Mouse (Mus musculus): ENCODE results near the gene Tmub1. TPM values are rescaled to one million over a fixed set of nuclear protein-coding genes. Genes with fewer than 3 reads are reported as not detected.
"Not testable (repeated sequence)": the region's sequence is repeated elsewhere in the genome, so short reads cannot be mapped to it uniquely, and the experiment has no call there.

Gene Tmub1
- total RNA-seq, 2 experiments from 2014 or later, result 11.7 to 12.1 TPM

DNA sequence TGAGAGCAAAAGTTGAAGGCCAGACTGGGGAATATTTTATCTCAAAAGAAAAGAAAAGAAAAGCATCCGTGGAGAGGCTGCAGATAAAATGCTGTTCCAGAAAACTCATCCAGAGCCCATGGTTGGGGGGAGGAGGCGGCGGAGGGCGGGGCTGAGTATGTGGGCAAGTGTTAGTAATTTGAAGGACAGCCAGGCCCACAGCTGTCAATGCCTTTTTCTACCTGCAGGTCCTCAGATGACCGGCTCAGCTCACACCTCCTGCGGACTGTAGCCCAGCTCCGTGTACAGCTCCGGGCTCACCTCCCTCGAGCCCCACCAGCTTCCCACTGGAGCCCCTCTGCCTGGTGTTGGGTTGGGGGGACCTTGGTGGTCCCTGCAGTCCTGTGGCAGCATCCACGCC is 48.0 kb downstream of the Tmub1 start:
- intact Hi-C loops (cut with DNase I), result no loop called here
- DNase-seq, result no peak

DNA sequence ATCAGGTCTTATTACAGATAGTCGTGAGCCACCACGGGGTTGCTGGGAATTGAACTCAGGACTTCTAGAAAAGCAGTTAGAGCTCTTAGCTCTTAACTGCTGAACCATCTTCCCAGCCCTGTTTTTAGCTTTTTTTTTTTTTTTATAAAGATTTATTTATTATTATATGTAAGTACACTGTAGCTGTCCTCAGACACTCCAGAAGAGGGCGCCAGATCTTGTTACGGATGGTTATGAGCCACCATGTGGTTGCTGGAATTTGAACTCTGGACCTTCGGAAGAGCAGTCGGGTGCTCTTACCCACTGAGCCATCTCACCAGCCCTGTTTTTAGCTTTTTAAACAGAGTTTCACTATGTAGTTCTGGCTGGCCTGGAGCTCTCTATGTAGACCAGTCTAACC is 51.4 kb downstream of the Tmub1 start:
- DNase-seq, result not testable (repeated sequence)
- intact Hi-C loops (cut with DNase I), result loop anchor here (2.0 kb wide), 1 partner anchor 27 kb away; the partner anchor contains the start of genes Cdk5 and Slc4a2

Other genes with a start within 250 kb of the Tmub1 start
- 10 to 100 TPM; 56.3 to 72.6 TPM for gene Kcnh2, start 96.2 kb downstream of the Tmub1 start, total RNA-seq (2021)
- 10 to 100 TPM; 23.7 to 26.2 TPM for gene Nos3, start 83.0 kb downstream of the Tmub1 start, total RNA-seq (2021)
- under 1 TPM; 0.27 to 0.75 TPM for gene Atg9b, start 55.7 kb downstream of the Tmub1 start, total RNA-seq (2021)
- gene Abcb8, start 54.2 kb downstream of the Tmub1 start, total RNA-seq (2021), result 10 to 100 TPM; 83.7 to 84.9 TPM
- not detected for gene Asic3, start 34.5 kb downstream of the Tmub1 start, total RNA-seq (2021)
- 10 to 100 TPM; 22.5 to 23.0 TPM for gene Cdk5, start 24.3 kb downstream of the Tmub1 start, total RNA-seq (2021)
- 10 to 100 TPM; 29.2 to 35.1 TPM for gene Slc4a2, start 24.0 kb downstream of the Tmub1 start, total RNA-seq (2021)
- 100 to 1,000 TPM; 288 to 310 TPM for gene Fastk, start 2.6 kb downstream of the Tmub1 start, total RNA-seq (2021)
- gene Agap3, start 4.3 kb upstream of the Tmub1 start, total RNA-seq (2021), result 10 to 100 TPM; 83.6 to 91.1 TPM
- gene Gbx1, start 79.3 kb upstream of the Tmub1 start, total RNA-seq (2021), result not detected
- 10 to 100 TPM; 73.0 to 82.3 TPM for gene Asb10, start 93.1 kb upstream of the Tmub1 start, total RNA-seq (2021)
- not detected for gene 4931409K22Rik, start 109.0 kb upstream of the Tmub1 start, total RNA-seq (2021)
- 10 to 100 TPM; 55.3 to 56.0 TPM for gene Abcf2, start 129.6 kb upstream of the Tmub1 start, total RNA-seq (2021)
- 10 to 100 TPM; 10.8 to 11.6 TPM for gene Chpf2, start 138.9 kb upstream of the Tmub1 start, total RNA-seq (2021)
- 10 to 100 TPM; 63.2 to 64.5 TPM for gene Smarcd3, start 176.6 kb upstream of the Tmub1 start, total RNA-seq (2021)
- gene Nub1, start 237.7 kb upstream of the Tmub1 start, total RNA-seq (2021), result 10 to 100 TPM; 38.0 to 39.3 TPM